Mouse (Mus musculus): Measurements from ENCODE around the gene Crybb1.

DNA sequence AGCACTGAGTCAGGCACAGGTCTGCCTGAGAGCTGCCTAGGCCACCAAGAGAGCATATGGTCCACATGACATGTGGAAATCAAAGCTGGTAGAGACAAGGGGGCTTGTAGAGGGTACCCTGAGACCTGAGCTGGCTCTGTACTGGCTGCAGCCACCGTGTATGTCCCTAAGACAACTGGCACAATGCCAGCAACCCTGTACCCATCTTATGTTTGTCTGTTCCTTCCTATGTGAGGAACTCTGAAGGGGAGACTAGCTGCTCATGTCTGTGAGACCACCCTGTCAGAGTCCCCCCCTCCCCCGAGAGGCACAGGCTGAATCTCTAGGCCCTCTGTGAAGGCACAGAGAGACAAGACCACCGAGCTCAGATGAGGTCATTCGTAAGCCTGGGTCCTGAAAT, 36.9 kb upstream of the Crybb1 start:
- TF ChIP-seq EP300 (optimal IDR thresholded peaks at IDR 0.05) (no peak), CTCF (IDR thresholded peaks at IDR 0.05; ENCODE audit: low read depth) (no peak)
